Mouse (Mus musculus) brain, adult 2 months (tissue): Measurements from ENCODE around the gene Isg20.
A peak's percentile ranks its signal among the peaks of the same experiment; 100 is the strongest.

Source experiments
- DNase-seq: peaks from one replicate; pipeline ENCODE4 v3.0.0; 2011; ENCODE audit warnings: low read depth, low spot score

Gene Isg20

GRCm38 (mm10) chr7:78903174-78903870 lies 9.9 kb upstream of the Isg20 start:
- DNase-seq: no peak

DNA sequence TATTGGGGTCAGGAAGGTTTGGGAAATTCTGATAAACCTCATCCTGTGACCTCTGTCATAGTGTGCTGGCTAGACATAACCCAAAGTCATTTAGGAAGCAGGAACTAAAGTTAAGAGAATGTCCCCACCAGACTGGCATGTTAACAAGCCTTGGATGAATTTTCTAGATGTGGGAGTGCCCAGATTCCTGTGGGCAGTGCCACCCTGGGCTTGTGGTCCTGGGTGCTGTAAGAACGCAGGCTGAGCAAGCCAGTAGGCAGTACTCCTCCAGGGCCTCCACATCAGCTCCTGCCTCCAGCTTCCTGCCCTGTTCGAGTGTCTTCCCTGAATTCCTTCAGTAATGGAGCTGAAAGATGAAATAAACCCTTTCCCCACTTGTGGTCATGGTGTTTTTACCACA lies 9.0 kb upstream of the Isg20 start:
- no peak for DNase-seq

- DNase-seq: no peak
Observed at GRCm38 (mm10) chr7:78909026-78909425, 4.2 kb upstream of the Isg20 start.

GRCm38 (mm10) chr7:78910336-78911098 lies 2.7 kb upstream of the Isg20 start:
- no peak for DNase-seq

GRCm38 (mm10) chr7:78911209-78911608 lies 2.0 kb upstream of the Isg20 start:
- no peak for DNase-seq

- DNase-seq: no peak
Observed at GRCm38 (mm10) chr7:78912253-78912973, 811 bp upstream of the Isg20 start.

DNA sequence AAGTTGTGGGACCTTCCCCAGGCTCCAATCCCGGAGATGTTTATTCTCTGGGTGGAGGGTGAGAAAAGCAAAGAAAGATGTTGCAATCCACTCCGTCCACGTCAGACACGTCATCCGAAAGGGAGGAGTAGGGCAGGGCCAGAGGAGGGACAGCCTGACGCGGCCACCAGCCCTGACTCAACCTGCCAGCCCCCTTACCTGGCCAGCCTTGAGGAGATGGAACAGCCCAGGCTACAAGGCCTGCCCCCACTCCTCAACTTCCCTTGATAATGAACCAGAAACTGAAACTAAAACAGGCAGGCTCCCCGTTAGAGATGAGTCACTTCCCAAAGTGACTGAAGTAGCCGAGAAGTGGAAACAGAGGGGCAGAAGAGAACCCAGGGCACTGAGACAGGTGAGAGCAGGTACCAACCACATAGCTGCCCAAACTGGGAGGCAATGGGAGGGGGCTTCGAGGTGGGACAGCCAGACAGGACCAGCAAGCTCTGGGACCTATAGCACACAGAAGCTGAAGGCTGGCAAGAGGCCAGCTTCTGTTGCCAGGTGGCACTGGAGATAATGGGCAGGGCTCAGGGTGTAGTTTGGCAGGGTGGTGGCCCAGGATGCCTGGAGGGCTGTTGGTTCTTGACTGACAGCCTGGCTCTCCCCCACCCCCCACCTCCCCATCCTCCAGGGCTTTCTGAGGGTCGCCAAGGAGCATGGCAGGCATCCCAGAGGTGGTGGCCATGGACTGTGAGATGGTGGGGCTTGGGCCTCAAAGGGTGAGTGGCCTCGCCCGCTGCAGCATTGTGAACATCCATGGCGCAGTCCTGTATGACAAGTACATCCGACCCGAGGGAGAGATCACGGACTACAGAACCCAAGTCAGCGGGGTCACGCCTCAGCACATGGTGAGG lies 673 bp downstream of the Isg20 start:
- DNase-seq: peak; percentile 31

- no peak for DNase-seq
Observed at GRCm38 (mm10) chr7:78914545-78914845, 1.3 kb downstream of the Isg20 start.

GRCm38 (mm10) chr7:78914896-78915510 lies 1.8 kb downstream of the Isg20 start:
- no peak for DNase-seq

DNA sequence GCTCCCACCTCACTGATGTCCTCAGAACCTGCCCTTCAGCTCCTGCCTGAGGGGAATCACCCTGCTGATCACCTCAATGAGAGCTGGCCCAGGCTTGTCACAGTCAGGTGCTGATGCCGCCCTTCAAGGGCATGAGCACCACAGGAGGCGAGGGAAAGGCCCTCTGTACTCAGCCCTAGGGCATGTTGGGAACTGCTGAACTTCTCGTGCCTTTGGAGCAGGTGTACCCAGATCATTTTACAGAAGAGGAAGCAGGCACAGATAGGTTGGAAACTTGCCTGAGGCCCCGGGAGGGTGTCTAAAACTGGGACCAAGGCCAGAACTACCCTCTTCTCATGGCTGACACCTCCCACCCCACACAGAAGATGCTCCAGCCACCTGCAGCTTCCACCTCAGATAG lies 5.5 kb downstream of the Isg20 start:
- DNase-seq: no peak

GRCm38 (mm10) chr7:78922506-78922905 lies 9.3 kb downstream of the Isg20 start:
- DNase-seq: no peak

DNA sequence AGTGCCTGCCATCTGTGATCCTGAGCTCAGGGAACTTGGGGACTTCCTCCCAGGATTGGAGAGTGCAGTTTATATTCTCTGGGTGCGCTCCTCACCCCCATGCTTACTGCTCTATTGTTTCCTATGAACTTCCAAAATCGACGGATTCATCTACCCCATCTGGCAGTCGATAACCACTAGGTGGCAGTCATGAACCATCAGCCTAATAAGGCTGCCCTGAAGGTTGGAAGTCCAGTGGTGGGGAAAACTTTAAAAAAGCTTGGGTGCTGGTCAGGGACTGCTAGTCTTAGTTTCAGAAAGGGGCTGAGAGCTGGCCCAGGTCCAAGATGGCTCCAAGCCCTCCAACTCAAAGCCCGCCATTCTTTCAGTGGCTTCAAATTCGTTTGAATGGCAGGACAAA lies 11.1 kb downstream of the Isg20 start:
- peak; percentile 79 for DNase-seq

- no peak for DNase-seq
Observed at GRCm38 (mm10) chr7:78924796-78925195, 11.6 kb downstream of the Isg20 start.

DNA sequence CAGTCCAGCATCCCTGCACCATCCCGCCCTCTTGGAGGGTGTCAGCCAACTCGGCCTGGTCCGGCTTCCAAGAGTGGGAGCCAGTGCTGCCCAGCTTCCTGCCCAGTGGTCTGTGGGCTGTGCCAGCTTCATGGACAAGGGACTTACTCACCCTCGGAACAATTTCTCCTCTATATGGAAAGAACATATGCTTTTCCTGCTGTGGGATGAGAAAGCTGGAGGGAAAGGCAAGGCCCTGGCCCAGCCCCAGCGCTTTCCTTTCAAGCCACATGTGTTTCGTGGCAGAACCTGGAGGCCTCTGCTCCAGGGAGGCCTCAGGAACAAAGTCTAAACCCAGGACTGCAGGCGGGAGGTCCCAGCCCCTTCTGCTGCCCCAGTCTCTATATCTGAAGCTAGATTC lies 12.5 kb downstream of the Isg20 start:
- no peak for DNase-seq

DNA sequence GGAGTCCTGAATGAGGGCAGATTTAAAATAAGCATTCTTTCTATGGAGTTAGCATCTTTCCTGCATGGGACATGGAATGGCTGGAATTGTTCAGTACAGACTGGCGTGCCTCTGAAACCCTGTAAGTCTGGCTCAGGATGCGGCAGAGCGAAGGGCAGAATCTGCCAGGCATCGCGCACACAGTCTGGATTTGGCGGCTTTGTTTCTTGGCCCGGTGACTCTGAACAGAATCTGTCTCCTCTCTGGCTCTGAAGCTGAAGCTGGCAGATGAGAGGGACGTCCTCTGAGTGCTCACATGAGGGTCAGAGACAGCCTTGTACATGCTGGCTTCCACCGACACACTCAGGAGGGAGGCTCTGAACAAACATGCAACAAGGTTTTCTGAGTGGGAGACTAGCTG lies 12.9 kb downstream of the Isg20 start:
- DNase-seq: no peak

DNA sequence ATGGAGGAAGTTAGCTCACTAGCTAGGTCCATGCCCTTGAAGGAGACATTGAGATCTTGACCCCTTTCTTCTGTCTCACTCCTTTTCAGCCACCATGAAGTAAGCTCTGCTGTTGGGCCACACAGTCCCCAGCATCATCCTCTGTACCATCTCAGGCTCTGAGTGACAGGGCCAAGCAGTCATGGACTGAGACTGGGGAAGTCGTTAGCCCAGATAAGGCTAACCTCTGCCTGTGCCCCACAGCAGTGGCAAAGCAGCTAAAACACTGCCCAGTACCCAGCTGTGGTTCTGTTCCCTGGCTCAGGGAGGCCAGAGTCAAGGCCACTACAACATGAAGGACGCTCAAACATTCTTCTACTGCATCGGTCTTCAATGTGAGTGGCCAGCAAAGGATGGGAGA lies 14.0 kb downstream of the Isg20 start:
- no peak for DNase-seq

DNA sequence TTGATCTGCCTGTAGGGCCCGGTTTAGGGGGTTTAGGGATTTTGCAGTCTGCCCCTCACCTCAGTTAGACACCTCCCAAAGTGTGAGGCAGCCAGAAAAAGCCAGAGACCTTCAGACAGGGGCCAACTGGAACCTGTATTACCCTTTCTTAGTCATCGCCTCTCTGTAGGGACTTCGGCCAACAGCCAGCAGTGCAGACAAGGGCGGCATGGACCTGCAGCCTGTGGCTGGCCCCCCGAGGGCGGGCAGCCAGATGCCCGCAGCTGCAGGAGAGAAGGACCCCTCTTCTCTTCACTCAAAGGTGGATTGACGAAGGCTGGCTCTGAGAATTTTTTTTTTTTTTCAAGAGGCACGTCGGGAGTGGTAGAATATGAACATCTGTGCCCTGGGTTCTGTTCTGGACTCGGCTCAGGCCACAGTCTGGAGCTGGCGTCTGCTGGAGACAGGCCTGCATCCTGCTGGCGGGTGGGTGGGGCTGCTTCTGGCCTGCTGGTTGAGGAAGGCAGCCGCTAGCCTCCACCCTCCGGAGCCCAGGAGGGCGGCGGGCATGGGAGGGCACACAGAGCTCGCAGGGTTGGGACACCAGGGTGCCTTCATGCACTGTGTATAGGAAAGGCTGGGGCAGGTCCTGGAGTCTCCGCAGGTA lies 25.9 kb downstream of the Isg20 start:
- DNase-seq: no peak

- no peak for DNase-seq
Observed at GRCm38 (mm10) chr7:78940971-78941370, 27.7 kb downstream of the Isg20 start.

GRCm38 (mm10) chr7:78942544-78942943 lies 29.3 kb downstream of the Isg20 start:
- no peak for DNase-seq

DNA sequence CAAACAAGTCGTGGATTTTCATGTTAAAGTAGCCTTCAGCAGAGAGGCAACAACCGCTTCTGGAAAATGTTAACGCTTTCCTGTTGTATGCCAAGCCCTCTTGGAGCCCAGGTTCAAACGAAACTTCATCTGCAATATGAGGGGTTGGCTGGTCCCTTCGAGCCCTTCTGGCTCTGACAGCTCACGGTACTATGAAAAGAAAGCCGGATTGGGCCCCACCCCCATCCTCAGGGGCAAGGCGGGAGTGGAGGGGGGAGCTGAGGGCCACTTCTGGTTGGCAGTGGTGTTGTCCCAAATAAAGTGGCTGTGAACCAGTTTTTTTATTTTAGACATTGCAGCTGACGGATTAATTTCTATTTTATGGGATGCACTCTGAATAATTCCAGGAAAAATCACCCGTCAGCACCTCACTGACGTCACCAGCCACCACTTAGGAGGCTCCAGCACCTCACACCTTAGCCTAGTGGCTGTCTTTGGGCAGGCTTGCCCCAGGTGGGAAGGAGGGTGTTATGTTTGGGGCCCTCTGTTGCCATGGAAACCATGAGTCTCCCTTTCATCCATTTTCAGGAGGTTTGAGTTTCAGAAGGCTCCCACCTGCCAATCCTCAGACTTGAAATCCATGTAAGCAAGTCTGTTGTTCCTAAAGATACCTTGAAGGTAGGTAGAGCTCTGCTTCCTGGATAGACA lies 40.8 kb downstream of the Isg20 start:
- DNase-seq: peak; percentile 20
